Mouse (Mus musculus): ENCODE measurements at regions not wholly inside any gene's neighbourhood (a gene's known extent, or its start where the extent isn't known, plus 50 kb on each side); places are given as distances from the start of the nearest gene placed in this dataset.

- H3K36me3 ChIP-seq (ENCODE audit: control insufficient read depth, insufficient read depth, low read length), result no peaks in the 10 kb centered on the region
- H3K4me2 ChIP-seq (ENCODE audit: low read length), result no peak overlapping the region
- ATAC-seq (replicated peaks; ENCODE audit: low FRiP score, low TSS enrichment, low read depth), result no peak
- H3K9me3 ChIP-seq (ENCODE audit: control insufficient read depth, low read length), result no peaks in the 10 kb centered on the region
- H3K27me3 ChIP-seq (replicated peaks; ENCODE audit: control insufficient read depth, insufficient read depth, low read length), result no peaks in the 10 kb centered on the region
- no peak overlapping the region for H3K27ac ChIP-seq (ENCODE audit: low read depth)
- no peaks in the 10 kb centered on the region; the same call in 1 of the 2 replicates for H3K4me1 ChIP-seq (replicated peaks; ENCODE audit: control insufficient read depth, insufficient read depth, low read length)
- no peak overlapping the region for H3K9ac ChIP-seq (ENCODE audit: low read length)
- no peak overlapping the region for H3K4me3 ChIP-seq (ENCODE audit: low read depth, low read length)
- 21% methylated on average over 5 of the region's 5 CpGs for WGBS
- no peak for DNase-seq (ENCODE audit: low spot score)
Observed at GRCm38 (mm10) chr10:125839621-125840141, 126.3 kb upstream of the Lrig3 start.

- no peaks in the 10 kb centered on the region for H3K9me3 ChIP-seq (ENCODE audit: control insufficient read depth, low read length)
- peaks cover 6% of the 10 kb centered on the region for H3K4me1 ChIP-seq (replicated peaks; ENCODE audit: control insufficient read depth, insufficient read depth, low read length)
- H3K27me3 ChIP-seq (replicated peaks; ENCODE audit: control insufficient read depth, insufficient read depth, low read length), result no peaks in the 10 kb centered on the region
- no peaks in the 10 kb centered on the region for H3K36me3 ChIP-seq (ENCODE audit: control insufficient read depth, insufficient read depth, low read length)
- 98% methylated on average over 1 of the region's 1 CpGs for WGBS
- H3K27ac ChIP-seq (ENCODE audit: low read depth), result no peak overlapping the region
- H3K4me3 ChIP-seq (ENCODE audit: low read depth, low read length), result no peak overlapping the region
- H3K9ac ChIP-seq (ENCODE audit: low read length), result no peak overlapping the region
- ATAC-seq (replicated peaks; ENCODE audit: low FRiP score, low TSS enrichment, low read depth) (no peak), DNase-seq (ENCODE audit: low spot score) (no peak)
- no peak overlapping the region for H3K4me2 ChIP-seq (ENCODE audit: low read length)
Observed at GRCm38 (mm10) chr10:125840388-125840787, 125.6 kb upstream of the Lrig3 start.

GRCm38 (mm10) chr10:125844336-125844865, 121.6 kb upstream of the Lrig3 start:
- Histone ChIP-seq H3K9ac (ENCODE audit: low read length) (no peak overlapping the region), H3K36me3 (ENCODE audit: control insufficient read depth, insufficient read depth, low read length) (no peaks in the 10 kb centered on the region), H3K27ac (ENCODE audit: low read depth) (no peak overlapping the region), H3K4me3 (ENCODE audit: low read depth, low read length) (no peak overlapping the region), H3K9me3 (ENCODE audit: control insufficient read depth, low read length) (no peaks in the 10 kb centered on the region), H3K4me2 (ENCODE audit: low read length) (no peak overlapping the region), H3K4me1 (replicated peaks; ENCODE audit: control insufficient read depth, insufficient read depth, low read length) (peaks cover 7% of the 10 kb centered on the region), H3K27me3 (replicated peaks; ENCODE audit: control insufficient read depth, insufficient read depth, low read length) (no peaks in the 10 kb centered on the region)
- 28% methylated on average over 9 of the region's 9 CpGs for WGBS
- DNase-seq (ENCODE audit: low spot score) (peak; percentile 51), ATAC-seq (replicated peaks; ENCODE audit: low FRiP score, low TSS enrichment, low read depth) (no peak)

GRCm38 (mm10) chr10:125845014-125845514, 120.9 kb upstream of the Lrig3 start:
- Histone ChIP-seq H3K27ac (ENCODE audit: low read depth) (peak overlapping the region; percentile 38; the same call in 1 of the 2 replicates), H3K4me1 (replicated peaks; ENCODE audit: control insufficient read depth, insufficient read depth, low read length) (peaks cover 7% of the 10 kb centered on the region; the same call in 1 of the 2 replicates), H3K36me3 (ENCODE audit: control insufficient read depth, insufficient read depth, low read length) (no peaks in the 10 kb centered on the region), H3K4me2 (ENCODE audit: low read length) (peak overlapping the region; percentile 47), H3K9me3 (ENCODE audit: control insufficient read depth, low read length) (no peaks in the 10 kb centered on the region), H3K27me3 (replicated peaks; ENCODE audit: control insufficient read depth, insufficient read depth, low read length) (no peaks in the 10 kb centered on the region), H3K4me3 (ENCODE audit: low read depth, low read length) (peak overlapping the region; percentile 18), H3K9ac (ENCODE audit: low read length) (no peak overlapping the region)
- ATAC-seq (replicated peaks; ENCODE audit: low FRiP score, low TSS enrichment, low read depth), result peak; percentile 60
- peak; percentile 66 for DNase-seq (ENCODE audit: low spot score)
- WGBS, result 4% methylated on average over 19 of the region's 19 CpGs

- no peak overlapping the region for H3K4me3 ChIP-seq (ENCODE audit: low read depth, low read length)
- DNase-seq (ENCODE audit: low spot score) (peak; percentile 44), ATAC-seq (replicated peaks; ENCODE audit: low FRiP score, low TSS enrichment, low read depth) (no peak)
- no peak overlapping the region for H3K9ac ChIP-seq (ENCODE audit: low read length)
- 31% methylated on average over 9 of the region's 9 CpGs for WGBS
- H3K4me1 ChIP-seq (replicated peaks; ENCODE audit: control insufficient read depth, insufficient read depth, low read length), result peaks cover 5% of the 10 kb centered on the region; the same call in 1 of the 2 replicates
- H3K27me3 ChIP-seq (replicated peaks; ENCODE audit: control insufficient read depth, insufficient read depth, low read length), result no peaks in the 10 kb centered on the region
- H3K9me3 ChIP-seq (ENCODE audit: control insufficient read depth, low read length), result no peaks in the 10 kb centered on the region
- H3K27ac ChIP-seq (ENCODE audit: low read depth), result no peak overlapping the region
- no peak overlapping the region for H3K4me2 ChIP-seq (ENCODE audit: low read length)
- no peaks in the 10 kb centered on the region for H3K36me3 ChIP-seq (ENCODE audit: control insufficient read depth, insufficient read depth, low read length)
Observed at GRCm38 (mm10) chr10:125850370-125850769, 115.6 kb upstream of the Lrig3 start.

GRCm38 (mm10) chr10:125861734-125862133, 104.2 kb upstream of the Lrig3 start:
- DNase-seq (ENCODE audit: low spot score), result no peak
- no peak for ATAC-seq (replicated peaks; ENCODE audit: low FRiP score, low TSS enrichment, low read depth)
- Histone ChIP-seq H3K27ac (ENCODE audit: low read depth) (no peak overlapping the region), H3K36me3 (ENCODE audit: control insufficient read depth, insufficient read depth, low read length) (no peaks in the 10 kb centered on the region), H3K4me2 (ENCODE audit: low read length) (no peak overlapping the region), H3K9me3 (ENCODE audit: control insufficient read depth, low read length) (no peaks in the 10 kb centered on the region), H3K9ac (ENCODE audit: low read length) (no peak overlapping the region), H3K27me3 (replicated peaks; ENCODE audit: control insufficient read depth, insufficient read depth, low read length) (no peaks in the 10 kb centered on the region), H3K4me3 (ENCODE audit: low read depth, low read length) (no peak overlapping the region), H3K4me1 (replicated peaks; ENCODE audit: control insufficient read depth, insufficient read depth, low read length) (no peaks in the 10 kb centered on the region)
- WGBS, result 54% methylated on average over 9 of the region's 9 CpGs

GRCm38 (mm10) chr10:125866346-125866745, 99.6 kb upstream of the Lrig3 start:
- Histone ChIP-seq H3K27me3 (replicated peaks; ENCODE audit: control insufficient read depth, insufficient read depth, low read length) (no peaks in the 10 kb centered on the region), H3K4me2 (ENCODE audit: low read length) (no peak overlapping the region), H3K36me3 (ENCODE audit: control insufficient read depth, insufficient read depth, low read length) (no peaks in the 10 kb centered on the region), H3K27ac (ENCODE audit: low read depth) (no peak overlapping the region), H3K9me3 (ENCODE audit: control insufficient read depth, low read length) (no peaks in the 10 kb centered on the region), H3K4me1 (replicated peaks; ENCODE audit: control insufficient read depth, insufficient read depth, low read length) (no peaks in the 10 kb centered on the region), H3K4me3 (ENCODE audit: low read depth, low read length) (no peak overlapping the region), H3K9ac (ENCODE audit: low read length) (no peak overlapping the region)
- no peak for ATAC-seq (replicated peaks; ENCODE audit: low FRiP score, low TSS enrichment, low read depth)
- no peak for DNase-seq (ENCODE audit: low spot score)
- 89% methylated on average over 6 of the region's 6 CpGs for WGBS

- Histone ChIP-seq H3K9me3 (ENCODE audit: control insufficient read depth, low read length) (no peaks in the 10 kb centered on the region), H3K36me3 (ENCODE audit: control insufficient read depth, insufficient read depth, low read length) (no peaks in the 10 kb centered on the region), H3K4me1 (replicated peaks; ENCODE audit: control insufficient read depth, insufficient read depth, low read length) (no peaks in the 10 kb centered on the region), H3K4me3 (ENCODE audit: low read depth, low read length) (no peak overlapping the region), H3K27ac (ENCODE audit: low read depth) (no peak overlapping the region), H3K4me2 (ENCODE audit: low read length) (no peak overlapping the region), H3K27me3 (replicated peaks; ENCODE audit: control insufficient read depth, insufficient read depth, low read length) (no peaks in the 10 kb centered on the region), H3K9ac (ENCODE audit: low read length) (no peak overlapping the region)
- ATAC-seq (replicated peaks; ENCODE audit: low FRiP score, low TSS enrichment, low read depth) (no peak), DNase-seq (ENCODE audit: low spot score) (no peak)
- 70% methylated on average over 3 of the region's 3 CpGs for WGBS
Observed at GRCm38 (mm10) chr10:125884563-125884962, 81.4 kb upstream of the Lrig3 start.

GRCm38 (mm10) chr10:125885796-125886195, 80.2 kb upstream of the Lrig3 start:
- Histone ChIP-seq H3K9me3 (ENCODE audit: control insufficient read depth, low read length) (no peaks in the 10 kb centered on the region), H3K27me3 (replicated peaks; ENCODE audit: control insufficient read depth, insufficient read depth, low read length) (no peaks in the 10 kb centered on the region), H3K4me3 (ENCODE audit: low read depth, low read length) (no peak overlapping the region), H3K36me3 (ENCODE audit: control insufficient read depth, insufficient read depth, low read length) (no peaks in the 10 kb centered on the region), H3K4me2 (ENCODE audit: low read length) (no peak overlapping the region), H3K27ac (ENCODE audit: low read depth) (no peak overlapping the region), H3K4me1 (replicated peaks; ENCODE audit: control insufficient read depth, insufficient read depth, low read length) (no peaks in the 10 kb centered on the region), H3K9ac (ENCODE audit: low read length) (no peak overlapping the region)
- 56% methylated on average over 6 of the region's 6 CpGs for WGBS
- no peak for DNase-seq (ENCODE audit: low spot score)
- no peak for ATAC-seq (replicated peaks; ENCODE audit: low FRiP score, low TSS enrichment, low read depth)
